Mouse (Mus musculus): ENCODE data around the gene Dcaf15.

Dcaf15 gene

DNA sequence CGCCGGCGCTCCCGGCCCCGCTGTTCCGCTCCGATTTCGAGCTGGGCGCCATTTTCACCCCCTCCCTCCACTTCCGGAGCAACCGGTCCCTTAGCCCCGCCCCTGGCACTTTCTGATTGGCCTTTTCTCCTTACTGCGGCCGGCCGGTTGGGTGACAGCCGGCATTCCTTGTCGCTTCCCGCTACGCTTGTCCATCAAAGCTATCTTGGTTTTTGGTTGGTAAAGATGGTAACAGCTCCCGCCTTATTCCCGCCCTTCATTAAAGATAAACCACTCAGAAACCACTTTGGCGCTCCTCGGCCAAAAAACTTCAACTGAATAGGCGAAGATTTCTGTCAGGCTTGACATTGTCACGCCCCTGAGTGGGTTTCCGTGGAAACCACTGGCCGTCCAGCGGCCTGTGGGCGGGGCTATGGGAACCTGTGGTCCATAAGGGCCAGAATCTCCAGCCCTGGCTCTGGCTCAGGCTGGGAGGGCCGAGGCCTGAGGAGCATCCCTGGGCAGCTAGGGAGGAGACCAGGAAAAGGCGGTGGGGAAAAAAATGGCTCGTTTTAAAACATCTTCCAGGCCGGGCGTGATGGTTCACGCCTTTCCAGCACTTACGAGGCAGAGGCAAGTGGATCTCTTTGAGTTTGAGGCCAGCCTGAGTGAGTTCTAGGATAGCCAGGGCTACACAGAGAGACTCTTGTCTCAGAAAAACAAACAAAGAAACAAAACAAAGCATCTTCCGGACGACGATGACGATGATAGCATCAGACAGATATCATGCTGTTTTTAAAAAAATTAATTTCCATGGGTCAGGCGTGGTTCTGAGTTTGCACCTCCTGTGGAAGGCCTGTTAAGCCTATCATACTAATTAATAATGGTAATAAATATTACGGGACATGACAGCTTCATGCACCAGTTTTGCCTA is at the start of gene Dcaf15:
Gene Dcaf15, minus strand, starts transcription at position 72 of the 913 bp plus-strand sequence.
- peak; percentile 98 for DNase-seq (ENCODE audit: low spot score)

DNA sequence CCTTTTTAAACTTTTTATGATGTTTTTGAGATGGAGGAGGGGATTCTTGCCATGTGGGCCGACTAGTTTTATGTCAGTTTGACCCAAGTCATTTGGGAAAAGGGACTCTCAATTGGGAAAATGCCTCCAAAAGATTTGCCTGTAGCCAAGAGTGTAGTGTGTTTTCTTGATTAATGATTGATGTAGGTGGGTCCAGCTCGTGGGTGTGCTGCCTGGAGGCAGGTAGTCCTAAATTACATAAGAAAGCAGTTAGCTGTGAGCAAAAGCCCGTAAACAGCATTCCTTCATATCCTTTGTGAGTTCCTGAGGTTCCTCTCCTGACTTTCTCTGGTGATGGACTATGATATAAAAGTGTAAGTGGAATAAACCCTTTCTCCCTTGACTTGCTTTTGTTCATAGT is 44.6 kb upstream of the Dcaf15 start:
- DNase-seq (ENCODE audit: low spot score): no peak

DNA sequence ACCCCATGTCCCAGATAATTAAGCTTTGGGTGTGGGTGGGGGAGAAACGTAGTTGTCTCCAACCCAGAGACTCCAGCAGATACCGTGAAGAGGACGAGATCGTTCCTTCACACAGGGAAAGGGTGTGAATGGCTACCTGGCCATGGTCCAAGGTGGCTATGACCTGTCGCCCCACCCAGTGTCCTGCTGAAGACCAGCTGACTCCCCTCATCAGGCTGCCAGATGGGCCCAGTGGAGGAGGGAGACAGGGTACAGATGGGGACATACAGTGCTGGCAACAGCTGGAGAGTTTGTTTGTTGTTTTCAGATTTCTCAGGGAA is 43.9 kb upstream of the Dcaf15 start:
- no peak for DNase-seq (ENCODE audit: low spot score)

GRCm38 (mm10) chr8:84147769-84148530 is 43.4 kb upstream of the Dcaf15 start, which contains the start of the genes Cc2d1a and 4930432K21Rik:
Gene Cc2d1a, minus strand, starts transcription at chr8:84147936.
Gene 4930432K21Rik, plus strand, starts transcription at chr8:84148025.
- DNase-seq (ENCODE audit: low spot score): peak; percentile 96

DNA sequence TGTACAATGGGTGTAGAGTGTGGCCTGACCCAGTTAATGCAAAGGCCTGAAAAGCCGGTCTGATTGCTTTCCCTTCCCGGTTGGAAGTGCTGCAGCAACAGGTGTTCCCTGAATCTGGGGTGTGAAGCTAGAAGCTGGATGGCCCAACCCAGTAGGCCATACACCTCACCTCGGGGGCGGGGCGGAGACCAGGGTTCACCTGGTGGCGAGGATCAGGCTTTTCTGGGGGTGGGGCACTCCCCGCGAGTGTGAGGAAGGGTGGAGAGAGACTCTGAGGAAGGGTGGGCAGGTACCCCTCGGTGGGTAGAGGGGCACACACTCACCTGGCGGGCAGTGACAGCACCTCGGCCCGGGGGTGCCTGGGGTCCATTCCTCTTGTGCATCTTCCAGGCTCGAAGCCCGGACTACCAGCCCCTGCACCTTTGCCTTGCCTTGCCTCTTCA is 42.8 kb upstream of the Dcaf15 start:
- DNase-seq (ENCODE audit: low spot score): peak; percentile 48

- DNase-seq (ENCODE audit: low spot score): no peak
Observed at GRCm38 (mm10) chr8:84144636-84145245, 40.2 kb upstream of the Dcaf15 start.

GRCm38 (mm10) chr8:84140838-84141237 is 36.3 kb upstream of the Dcaf15 start:
- DNase-seq (ENCODE audit: low spot score): no peak

- DNase-seq (ENCODE audit: low spot score): no peak
Observed at GRCm38 (mm10) chr8:84137848-84138247, 33.3 kb upstream of the Dcaf15 start.

DNA sequence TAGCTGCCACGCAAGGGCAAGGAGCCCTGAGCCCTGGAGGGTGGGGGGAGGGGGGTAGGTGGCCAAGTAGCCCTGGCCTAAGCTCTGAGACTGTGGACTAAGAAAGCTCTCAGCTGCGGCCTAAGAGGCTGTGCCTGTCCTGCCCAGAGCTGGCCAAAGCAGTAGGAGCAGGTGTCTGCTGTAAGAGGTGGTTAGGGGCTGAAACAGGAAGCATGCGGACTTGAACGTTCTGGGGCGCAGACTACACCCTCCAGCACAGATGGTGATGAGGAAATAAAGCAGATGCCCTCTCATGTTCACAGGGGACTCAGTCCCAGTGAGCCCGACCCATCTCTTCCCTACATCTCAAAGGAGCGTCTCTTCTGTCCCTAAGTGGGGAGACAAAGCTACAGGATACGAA is 27.7 kb upstream of the Dcaf15 start:
- DNase-seq (ENCODE audit: low spot score): no peak

DNA sequence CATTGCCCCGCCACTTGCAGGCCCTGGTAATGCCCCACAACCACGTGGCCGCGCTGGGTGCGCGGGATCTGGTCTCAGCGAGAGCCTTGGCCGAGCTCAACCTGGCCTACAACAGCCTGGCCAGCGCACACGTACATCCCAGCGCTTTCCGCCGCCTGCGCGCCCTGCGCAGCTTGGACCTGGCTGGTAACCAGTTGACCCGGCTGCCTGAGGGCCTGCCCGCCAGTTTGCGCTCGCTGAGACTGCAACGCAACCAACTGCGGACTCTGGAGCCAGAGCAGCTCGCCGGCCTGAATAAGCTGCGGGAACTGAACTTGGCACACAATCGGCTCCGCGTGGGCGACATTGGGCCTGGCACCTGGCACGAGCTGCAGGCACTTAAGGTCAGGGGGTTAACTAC is 26.2 kb upstream of the Dcaf15 start:
- no peak for DNase-seq (ENCODE audit: low spot score)

- no peak for DNase-seq (ENCODE audit: low spot score)
Observed at GRCm38 (mm10) chr8:84128277-84128676, 23.7 kb upstream of the Dcaf15 start.

DNA sequence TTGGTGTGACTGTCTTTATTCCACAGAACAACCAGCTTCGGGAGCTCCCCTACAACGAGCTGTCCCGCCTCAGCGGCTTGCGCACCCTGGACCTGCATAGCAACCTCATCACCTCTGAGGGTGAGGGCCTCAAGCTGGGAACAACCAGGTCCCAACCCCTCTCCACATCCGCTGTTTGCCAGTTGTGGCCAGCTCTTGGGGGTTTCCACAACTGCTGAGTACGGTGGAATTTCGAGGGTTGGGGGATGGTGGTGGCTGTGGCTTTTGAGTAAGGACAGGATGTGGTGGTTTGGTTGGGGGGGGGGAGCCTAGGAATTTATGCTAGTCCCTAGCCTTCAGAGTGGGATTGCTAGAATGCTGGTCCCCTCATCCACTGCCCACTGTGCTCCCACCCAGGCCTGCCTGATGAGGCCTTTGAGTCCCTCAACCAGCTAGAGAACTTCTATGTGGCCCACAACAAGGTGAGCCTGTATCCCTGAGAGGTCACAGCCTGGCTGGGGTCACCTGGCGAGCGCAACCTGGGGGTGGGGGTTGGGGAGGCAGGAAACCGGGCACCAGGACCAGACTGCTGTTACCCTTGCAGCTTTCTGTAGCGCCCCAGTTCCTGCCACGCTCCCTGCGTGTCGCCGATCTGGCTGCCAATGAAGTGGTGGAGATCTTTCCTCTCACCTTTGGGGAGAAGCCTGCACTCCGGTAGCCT is 22.8 kb upstream of the Dcaf15 start:
- DNase-seq (ENCODE audit: low spot score): no peak

DNA sequence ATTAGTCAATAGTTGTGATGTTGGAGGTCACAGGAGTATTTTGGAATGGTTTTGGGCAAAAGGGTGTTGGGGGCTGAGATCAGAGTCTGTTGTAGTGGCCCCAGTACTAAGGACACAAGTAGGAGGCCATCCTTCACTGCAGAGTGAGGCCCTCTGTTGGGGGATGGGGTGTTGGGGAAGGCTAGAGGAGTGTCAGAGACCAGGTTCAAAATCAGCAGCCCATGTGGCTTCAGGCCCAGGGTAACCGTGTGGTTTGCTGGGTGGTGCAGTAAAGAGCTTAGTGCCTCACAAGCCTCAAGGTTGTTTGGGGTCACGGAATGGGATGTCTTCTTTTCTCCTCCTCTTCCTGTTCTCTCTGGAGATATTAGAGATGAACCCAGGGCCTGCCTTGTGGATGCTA is 22.2 kb upstream of the Dcaf15 start:
- DNase-seq (ENCODE audit: low spot score): no peak

DNA sequence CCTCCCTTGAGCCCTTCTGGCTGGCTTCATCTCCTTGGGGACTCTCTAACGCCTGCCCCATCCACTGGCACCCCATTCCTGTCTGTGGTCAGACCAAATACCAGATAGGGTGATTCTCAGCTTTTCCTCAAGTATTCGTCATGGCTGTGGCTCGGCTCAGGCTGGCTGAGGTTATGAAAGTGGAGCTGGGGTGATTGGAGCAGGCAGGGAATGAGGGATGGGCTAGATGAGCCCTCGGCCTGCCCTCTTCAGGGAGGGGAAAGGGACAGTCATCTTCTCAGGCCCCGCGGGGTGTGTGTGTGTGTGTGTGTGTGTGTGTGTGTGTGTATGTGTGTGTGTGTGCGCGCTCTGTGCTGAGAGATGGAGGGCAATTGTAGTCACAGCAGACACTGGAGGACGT is 21.1 kb upstream of the Dcaf15 start, which contains the start of gene Podnl1:
Gene Podnl1, plus strand, starts transcription at position 334 of the 400 bp plus-strand sequence.
- DNase-seq (ENCODE audit: low spot score): no peak

GRCm38 (mm10) chr8:84122151-84122550 is 17.6 kb upstream of the Dcaf15 start:
- no peak for DNase-seq (ENCODE audit: low spot score)

- no peak for DNase-seq (ENCODE audit: low spot score)
Observed at GRCm38 (mm10) chr8:84115646-84116045, 11.1 kb upstream of the Dcaf15 start.

- DNase-seq (ENCODE audit: low spot score): no peak
Observed at GRCm38 (mm10) chr8:84106216-84107040, 1.9 kb upstream of the Dcaf15 start.

GRCm38 (mm10) chr8:84105676-84106075 is 1.1 kb upstream of the Dcaf15 start:
- DNase-seq (ENCODE audit: low spot score): no peak

DNA sequence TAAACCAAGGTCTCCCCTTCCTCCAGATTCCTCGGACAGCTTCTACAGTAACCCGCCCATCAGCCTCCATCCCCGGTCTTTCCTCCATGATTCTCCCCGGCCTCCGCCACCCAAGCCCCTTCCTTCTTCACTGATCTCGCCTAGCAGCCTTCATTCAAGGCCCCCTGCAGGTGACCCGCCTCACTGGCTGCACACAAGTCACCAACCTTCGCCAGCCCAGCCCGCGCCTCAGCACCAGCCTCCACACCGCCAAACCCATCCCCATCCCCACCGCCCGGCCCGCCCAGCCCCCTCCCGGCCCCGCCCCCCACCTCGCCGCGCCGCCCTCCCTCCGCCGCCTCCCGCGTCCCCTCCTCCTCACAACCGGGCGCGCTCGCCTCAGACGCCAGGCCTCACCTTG is 347 bp downstream of the Dcaf15 start:
- DNase-seq (ENCODE audit: low spot score): peak; percentile 48

DNA sequence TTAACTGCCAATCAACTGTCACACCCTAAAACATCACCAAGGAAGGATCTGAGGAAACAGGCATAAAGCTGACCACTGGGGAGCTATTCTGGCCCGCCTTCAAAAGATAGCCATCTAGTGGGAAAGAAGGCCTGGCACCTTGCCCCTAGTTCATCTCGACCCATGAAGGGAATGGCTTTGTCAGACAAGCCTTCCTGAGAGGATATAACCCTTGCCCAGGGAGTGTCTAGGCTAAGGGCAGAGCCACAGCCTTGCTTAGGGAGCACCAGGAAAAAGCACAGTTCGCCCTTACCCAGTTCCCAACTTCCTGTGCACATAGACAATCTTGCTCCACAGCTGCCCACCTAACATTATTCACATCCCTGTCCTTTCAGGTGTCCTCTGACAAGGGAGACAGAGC is 967 bp downstream of the Dcaf15 start:
- DNase-seq (ENCODE audit: low spot score): peak; percentile 26

Data from lung, postnatal 25 days (tissue).